Mouse (Mus musculus): ENCODE data around the gene Arnt. TPM values are rescaled to one million over a fixed set of nuclear protein-coding genes. Genes with fewer than 3 reads are reported as not detected.
A peak's percentile ranks its signal among the peaks of the same experiment; 100 is the strongest.

Arnt gene
- polyA plus RNA-seq, 1 experiment from 2014 or later = 25.9 TPM

DNA sequence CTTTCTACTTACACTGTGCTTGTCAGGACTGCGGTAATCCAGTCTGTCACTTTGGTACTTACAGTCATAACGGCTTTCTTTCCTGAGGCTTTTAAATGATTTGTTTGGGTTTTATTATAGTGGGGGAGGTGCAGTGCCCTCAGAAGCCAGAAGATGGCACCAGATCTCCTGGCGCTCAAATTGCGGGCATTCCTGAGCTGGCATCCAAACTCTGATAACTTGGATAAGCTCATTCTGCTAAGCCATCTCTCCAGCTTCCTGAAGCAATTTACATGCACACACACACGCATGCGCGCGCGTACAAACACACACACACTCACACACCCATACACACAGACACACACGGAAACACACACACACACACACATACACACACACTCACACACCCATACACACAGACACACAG is 83.3 kb downstream of the Arnt start:
- Histone ChIP-seq H3K4me3 (no peak overlapping the region), H3K27me3 (no peaks in the 10 kb centered on the region), H3K9me3 (no peaks in the 10 kb centered on the region), H3K27ac (replicated peaks) (0 out of 2 replicates have a peak overlapping the region, but pooled peaks have one; percentile 38), H3K4me1 (0 out of 2 replicates have a peak, but pooled peaks cover 2% of the 10 kb centered on the region), H3K36me3 (no peaks in the 10 kb centered on the region), H3K4me2 (replicated peaks) (no peak overlapping the region), H3K9ac (replicated peaks) (no peak overlapping the region)
- WGBS = 21% methylated on average over 10 of the region's 10 CpGs
- peak; percentile 79 for ATAC-seq (replicated peaks)

DNA sequence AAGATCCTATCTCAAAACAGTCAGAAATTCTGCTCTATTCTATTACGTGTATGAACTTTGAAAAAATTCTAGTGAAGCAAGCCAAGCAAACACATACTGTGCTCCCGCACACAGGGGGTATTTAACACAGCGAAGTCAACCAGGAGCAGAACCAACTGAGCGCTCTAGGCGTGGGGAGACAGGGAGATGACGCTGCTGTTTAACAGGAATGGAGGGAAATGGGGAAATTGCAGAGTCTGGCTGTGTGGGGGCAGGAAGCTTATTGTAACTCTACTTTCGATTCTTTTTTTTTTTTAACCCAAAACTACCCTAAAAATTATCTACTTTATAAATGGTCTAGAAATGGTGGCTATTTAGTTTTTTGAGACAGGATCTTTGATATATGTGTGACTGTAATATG is 84.7 kb downstream of the Arnt start:
- no peak overlapping the region for H3K9ac ChIP-seq (replicated peaks)
- no peaks in the 10 kb centered on the region for H3K27me3 ChIP-seq
- H3K4me2 ChIP-seq (replicated peaks) = no peak overlapping the region
- no peak overlapping the region for H3K27ac ChIP-seq (replicated peaks)
- ATAC-seq (replicated peaks) = no peak
- H3K4me1 ChIP-seq = 0 out of 2 replicates have a peak, but pooled peaks cover 2% of the 10 kb centered on the region
- WGBS = 89% methylated on average over 7 of the region's 7 CpGs
- no peak overlapping the region for H3K4me3 ChIP-seq
- H3K9me3 ChIP-seq = no peaks in the 10 kb centered on the region
- H3K36me3 ChIP-seq = no peaks in the 10 kb centered on the region

DNA sequence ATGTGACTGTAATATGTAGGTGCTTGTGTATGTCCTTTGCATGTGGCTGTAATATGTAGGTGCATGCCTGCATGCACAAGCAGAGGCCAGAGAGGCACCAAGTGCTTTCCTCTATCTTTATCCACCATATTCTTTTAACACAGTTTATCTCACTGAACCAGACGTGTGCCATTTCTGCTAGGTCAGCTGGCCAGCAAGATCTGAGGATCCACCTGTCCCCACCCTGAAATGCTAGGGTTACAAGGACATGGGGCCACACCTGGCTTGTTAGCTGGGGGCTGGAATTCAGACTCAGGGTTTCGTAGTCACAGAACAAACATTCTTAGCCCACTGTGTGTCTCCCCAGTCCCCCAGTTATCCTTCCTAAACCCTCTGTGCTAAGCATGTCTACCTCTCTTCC is 85.1 kb downstream of the Arnt start:
- Histone ChIP-seq H3K27me3 (no peaks in the 10 kb centered on the region), H3K9me3 (no peaks in the 10 kb centered on the region), H3K36me3 (no peaks in the 10 kb centered on the region), H3K27ac (replicated peaks) (no peak overlapping the region), H3K4me1 (0 out of 2 replicates have a peak, but pooled peaks cover 2% of the 10 kb centered on the region), H3K4me2 (replicated peaks) (no peak overlapping the region), H3K4me3 (no peak overlapping the region), H3K9ac (replicated peaks) (no peak overlapping the region)
- no peak for ATAC-seq (replicated peaks)
- 84% methylated on average over 2 of the region's 2 CpGs for WGBS

DNA sequence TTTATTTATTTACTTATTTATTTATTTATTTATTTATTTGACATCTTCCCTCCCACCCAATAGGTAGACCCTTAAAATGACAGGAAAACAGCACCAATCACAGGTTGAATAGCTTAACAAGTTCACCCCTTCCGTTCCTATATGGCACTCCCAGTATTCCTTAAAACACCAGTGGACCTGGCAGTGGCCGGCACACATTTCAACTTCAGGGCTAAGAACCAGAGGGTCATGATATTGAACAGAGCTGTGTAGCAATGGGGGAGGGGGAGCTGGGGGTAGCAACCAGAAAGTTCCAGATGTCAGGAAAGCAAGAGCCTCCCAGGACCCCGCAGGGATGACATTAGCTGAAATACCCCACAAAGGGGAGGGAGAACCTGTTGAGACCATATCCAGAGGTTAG is 85.9 kb downstream of the Arnt start:
- WGBS = 92% methylated on average over 3 of the region's 3 CpGs
- Histone ChIP-seq H3K4me2 (replicated peaks) (no peak overlapping the region), H3K27ac (replicated peaks) (no peak overlapping the region), H3K9ac (replicated peaks) (no peak overlapping the region), H3K27me3 (no peaks in the 10 kb centered on the region), H3K36me3 (no peaks in the 10 kb centered on the region), H3K9me3 (no peaks in the 10 kb centered on the region), H3K4me1 (0 out of 2 replicates have a peak, but pooled peaks cover 2% of the 10 kb centered on the region), H3K4me3 (no peak overlapping the region)
- ATAC-seq (replicated peaks) = no peak

DNA sequence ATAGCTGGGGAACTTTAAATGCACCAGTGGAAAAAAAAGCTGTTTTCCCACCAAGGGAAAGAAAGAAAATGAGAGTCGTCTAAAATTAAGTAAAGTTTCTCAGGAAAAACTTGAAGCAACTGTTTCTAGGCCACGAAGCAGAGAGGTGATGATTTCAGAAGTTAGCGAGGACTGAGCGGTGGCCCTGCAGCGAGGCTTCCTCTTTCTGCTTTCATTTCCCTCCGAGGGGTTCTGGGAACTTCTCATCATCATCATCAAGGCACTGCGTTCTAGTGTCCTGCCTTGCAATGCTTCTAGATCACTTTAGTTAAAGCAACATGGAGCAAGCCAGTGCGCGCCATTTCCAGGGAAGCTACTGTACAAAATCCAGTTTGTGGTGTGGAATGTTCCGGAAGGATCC is 87.0 kb downstream of the Arnt start:
- H3K36me3 ChIP-seq = no peaks in the 10 kb centered on the region
- H3K27me3 ChIP-seq = no peaks in the 10 kb centered on the region
- 94% methylated on average over 10 of the region's 10 CpGs for WGBS
- no peaks in the 10 kb centered on the region for H3K9me3 ChIP-seq
- ATAC-seq (replicated peaks) = no peak
- no peak overlapping the region for H3K4me3 ChIP-seq
- H3K27ac ChIP-seq (replicated peaks) = no peak overlapping the region
- no peak overlapping the region for H3K4me2 ChIP-seq (replicated peaks)
- 0 out of 2 replicates have a peak, but pooled peaks cover 2% of the 10 kb centered on the region for H3K4me1 ChIP-seq
- H3K9ac ChIP-seq (replicated peaks) = no peak overlapping the region

DNA sequence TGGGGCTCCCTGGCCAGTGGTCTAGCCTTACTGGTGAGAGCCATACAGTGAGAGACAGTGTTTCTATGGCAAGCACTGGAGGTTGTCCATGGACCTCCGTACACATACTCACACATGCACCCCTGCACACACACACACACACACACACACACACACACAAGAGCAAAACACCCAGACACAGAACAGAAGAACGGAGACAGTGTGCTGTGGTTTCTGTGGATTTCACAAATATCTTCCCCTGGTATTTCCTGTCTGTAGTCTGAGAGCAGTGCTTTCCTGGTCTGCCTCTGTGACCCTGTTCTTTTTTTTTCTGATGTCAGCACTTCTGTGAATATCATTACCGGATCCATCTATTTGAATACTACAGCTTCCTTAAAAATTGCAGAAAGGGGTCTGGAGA is 89.5 kb downstream of the Arnt start:
- WGBS = 88% methylated on average over 3 of the region's 3 CpGs
- H3K9me3 ChIP-seq = no peaks in the 10 kb centered on the region
- no peak overlapping the region for H3K4me3 ChIP-seq
- H3K9ac ChIP-seq (replicated peaks) = no peak overlapping the region
- no peak overlapping the region for H3K4me2 ChIP-seq (replicated peaks)
- H3K27ac ChIP-seq (replicated peaks) = no peak overlapping the region
- ATAC-seq (replicated peaks) = no peak
- no peaks in the 10 kb centered on the region for H3K36me3 ChIP-seq
- H3K4me1 ChIP-seq = no peaks in the 10 kb centered on the region
- no peaks in the 10 kb centered on the region for H3K27me3 ChIP-seq

DNA sequence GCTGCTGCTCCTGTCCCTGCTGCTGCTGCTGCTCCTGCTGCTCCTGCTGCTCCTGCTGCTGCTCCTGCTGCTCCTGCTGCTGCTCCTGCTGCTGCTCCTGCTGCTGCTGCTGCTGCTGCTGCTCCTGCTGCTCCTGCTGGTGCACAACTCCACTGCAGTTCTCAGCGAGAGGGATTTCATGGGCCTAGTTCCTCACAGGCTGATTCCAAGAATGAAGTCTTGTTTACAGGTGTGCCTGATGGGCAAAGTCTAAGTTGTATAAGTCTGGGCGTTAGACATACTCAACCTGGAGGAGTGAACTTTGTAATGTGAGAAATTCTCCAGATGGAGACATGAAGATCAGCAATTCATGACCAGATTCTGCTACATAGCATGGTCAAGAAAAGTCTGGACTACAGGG is 90.5 kb downstream of the Arnt start:
- H3K9ac ChIP-seq (replicated peaks) = no peak overlapping the region
- no peaks in the 10 kb centered on the region for H3K4me1 ChIP-seq
- H3K27ac ChIP-seq (replicated peaks) = no peak overlapping the region
- H3K36me3 ChIP-seq = no peaks in the 10 kb centered on the region
- no peaks in the 10 kb centered on the region for H3K9me3 ChIP-seq
- no peak for ATAC-seq (replicated peaks)
- WGBS = 70% methylated on average over 2 of the region's 2 CpGs
- H3K4me3 ChIP-seq = no peak overlapping the region
- H3K27me3 ChIP-seq = no peaks in the 10 kb centered on the region
- no peak overlapping the region for H3K4me2 ChIP-seq (replicated peaks)

DNA sequence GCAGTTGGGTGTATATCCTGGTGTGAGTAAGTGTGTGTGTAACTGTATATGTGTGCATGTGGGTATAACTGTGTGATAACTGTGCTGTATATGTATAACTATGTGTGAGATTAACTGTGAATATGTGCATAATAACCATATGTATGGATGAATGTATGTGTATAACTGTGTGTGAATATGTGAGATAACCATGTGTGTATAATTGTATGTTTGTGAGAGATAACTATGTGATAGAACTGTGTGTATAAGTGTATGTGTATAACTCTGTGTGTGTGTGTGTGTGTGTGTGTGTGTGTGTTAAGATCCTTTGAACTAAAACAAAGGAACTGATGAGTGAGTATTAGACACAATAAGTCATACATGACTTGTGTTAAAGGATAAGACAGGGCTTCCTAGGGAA is 91.9 kb downstream of the Arnt start:
- Histone ChIP-seq H3K27me3 (no peaks in the 10 kb centered on the region), H3K9me3 (no peaks in the 10 kb centered on the region), H3K4me3 (no peak overlapping the region), H3K27ac (replicated peaks) (no peak overlapping the region), H3K9ac (replicated peaks) (no peak overlapping the region), H3K4me1 (no peaks in the 10 kb centered on the region), H3K4me2 (replicated peaks) (no peak overlapping the region), H3K36me3 (no peaks in the 10 kb centered on the region)
- ATAC-seq (replicated peaks) = no peak

DNA sequence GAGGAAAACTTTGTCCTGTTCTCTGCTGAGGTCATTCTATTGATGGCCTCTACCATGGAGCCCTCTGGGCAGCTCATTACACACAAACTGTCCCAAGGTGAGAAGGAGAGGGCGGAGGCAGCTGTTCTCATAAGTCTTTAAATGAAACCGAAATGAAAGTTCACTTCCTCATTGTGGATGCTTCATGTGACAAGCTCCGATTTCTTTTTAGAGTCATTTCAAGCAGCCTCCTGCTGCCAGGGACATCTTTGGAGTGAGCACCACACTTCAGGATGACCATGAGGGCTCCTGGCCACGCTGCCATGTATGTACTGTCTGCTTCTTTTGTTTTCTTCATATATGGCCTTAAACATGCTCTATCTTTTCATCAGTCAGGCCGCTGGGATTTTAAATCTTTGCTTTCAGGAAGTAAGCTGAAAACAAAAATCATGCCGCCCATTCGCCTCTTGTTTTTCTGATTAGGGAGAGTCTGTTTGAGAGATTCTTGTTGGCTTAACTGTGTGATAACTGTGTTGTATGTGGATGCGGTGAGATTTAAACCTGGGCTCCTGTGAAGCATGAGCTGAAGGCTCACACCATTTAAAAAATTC is 92.5 kb downstream of the Arnt start, which contains the start of gene Ctss:
Ctss (plus strand) TSS at position 165 of the 590 bp plus-strand sequence.
- Histone ChIP-seq H3K4me1 (no peaks in the 10 kb centered on the region), H3K4me2 (replicated peaks) (no peak within 1 kb of the TSS), H3K27ac (replicated peaks) (no peak within 1 kb of the TSS), H3K4me3 (no peak within 1 kb of the TSS), H3K36me3 (no peaks in the 10 kb centered on the region), H3K27me3 (no peaks in the 10 kb centered on the region), H3K9ac (replicated peaks) (no peak within 1 kb of the TSS), H3K9me3 (no peaks in the 10 kb centered on the region)
- no peak for ATAC-seq (replicated peaks)
- WGBS = 89% methylated on average over 8 of the region's 8 CpGs

DNA sequence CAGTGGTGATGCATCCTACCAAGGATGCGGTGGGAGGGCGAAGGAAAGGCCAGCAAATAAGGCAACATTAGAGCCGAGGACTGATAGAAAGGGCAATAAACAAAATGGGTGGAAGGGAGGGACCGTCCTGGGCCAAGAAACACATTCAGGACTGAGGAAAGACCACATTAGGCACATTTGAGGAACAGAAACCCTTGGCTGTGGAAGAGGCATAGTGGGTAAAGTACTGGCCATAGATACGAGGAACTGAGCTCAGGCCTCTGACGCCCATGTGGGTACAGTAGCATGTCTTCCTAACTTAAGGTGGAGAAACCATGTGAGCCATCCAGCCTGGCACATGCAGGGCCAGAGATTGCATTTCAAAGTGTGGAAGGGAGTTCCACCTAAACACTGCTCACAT is 95.6 kb downstream of the Arnt start:
- WGBS = 88% methylated on average over 6 of the region's 6 CpGs
- ATAC-seq (replicated peaks) = no peak
- no peak overlapping the region for H3K4me3 ChIP-seq
- no peak overlapping the region for H3K9ac ChIP-seq (replicated peaks)
- no peaks in the 10 kb centered on the region for H3K4me1 ChIP-seq
- no peaks in the 10 kb centered on the region for H3K36me3 ChIP-seq
- H3K27ac ChIP-seq (replicated peaks) = no peak overlapping the region
- no peak overlapping the region for H3K4me2 ChIP-seq (replicated peaks)
- no peaks in the 10 kb centered on the region for H3K9me3 ChIP-seq
- H3K27me3 ChIP-seq = no peaks in the 10 kb centered on the region

DNA sequence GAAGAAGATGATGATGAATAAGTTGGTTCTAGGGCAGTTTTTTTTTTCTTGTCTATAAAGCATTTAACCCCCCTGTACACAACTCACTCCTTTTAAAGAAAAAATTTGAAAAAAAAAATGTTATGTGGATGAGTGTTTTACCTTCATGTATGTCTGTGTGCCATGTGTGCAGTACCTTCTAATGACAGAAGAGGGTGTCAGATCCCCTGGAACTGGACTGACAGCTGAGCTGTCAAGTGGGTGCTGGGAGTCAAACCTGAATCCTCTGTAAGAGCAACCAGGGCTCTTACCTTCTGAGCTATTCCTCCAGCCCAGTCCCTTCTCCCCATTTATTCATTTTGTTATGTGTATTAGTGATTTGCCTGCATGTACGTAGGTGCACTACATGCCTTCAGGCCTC is 96.8 kb downstream of the Arnt start:
- WGBS = 88% methylated on average over 1 of the region's 1 CpGs
- no peak overlapping the region for H3K9ac ChIP-seq (replicated peaks)
- no peak for ATAC-seq (replicated peaks)

DNA sequence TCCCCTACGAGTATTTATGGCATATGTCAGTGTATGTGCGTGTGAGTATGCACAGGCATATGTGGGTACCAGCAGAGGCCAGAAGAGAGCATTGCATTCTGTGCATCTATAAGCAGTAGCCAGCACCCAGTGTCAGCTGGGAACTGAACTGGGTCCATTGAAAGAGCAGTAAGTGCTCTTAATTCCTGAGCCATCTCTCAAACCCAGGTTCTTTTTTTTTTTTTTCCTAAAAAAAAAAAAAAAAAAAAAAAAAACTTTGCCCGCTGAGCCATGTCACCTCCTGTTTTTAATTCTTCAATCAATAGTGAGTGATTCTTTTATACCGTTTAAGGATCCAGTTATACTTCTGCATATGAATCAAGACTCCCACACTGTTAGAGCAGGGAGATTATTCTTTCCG is 99.2 kb downstream of the Arnt start:
- no peak overlapping the region for H3K9ac ChIP-seq (replicated peaks)
- no peak for ATAC-seq (replicated peaks)
- H3K9me3 ChIP-seq = no peaks in the 10 kb centered on the region
- H3K36me3 ChIP-seq = no peaks in the 10 kb centered on the region
- no peaks in the 10 kb centered on the region for H3K27me3 ChIP-seq
- no peaks in the 10 kb centered on the region for H3K4me1 ChIP-seq
- 88% methylated on average over 5 of the region's 5 CpGs for WGBS
- no peak overlapping the region for H3K4me3 ChIP-seq
- H3K27ac ChIP-seq (replicated peaks) = no peak overlapping the region
- H3K4me2 ChIP-seq (replicated peaks) = no peak overlapping the region

More for the DNA sequence above, 96.8 kb downstream of the Arnt start:
- no peaks in the 10 kb centered on the region for H3K36me3 ChIP-seq
- H3K4me3 ChIP-seq = no peak overlapping the region
- no peaks in the 10 kb centered on the region for H3K4me1 ChIP-seq
- H3K27ac ChIP-seq (replicated peaks) = no peak overlapping the region
- H3K9me3 ChIP-seq = no peaks in the 10 kb centered on the region
- no peak overlapping the region for H3K4me2 ChIP-seq (replicated peaks)
- no peaks in the 10 kb centered on the region for H3K27me3 ChIP-seq

DNA sequence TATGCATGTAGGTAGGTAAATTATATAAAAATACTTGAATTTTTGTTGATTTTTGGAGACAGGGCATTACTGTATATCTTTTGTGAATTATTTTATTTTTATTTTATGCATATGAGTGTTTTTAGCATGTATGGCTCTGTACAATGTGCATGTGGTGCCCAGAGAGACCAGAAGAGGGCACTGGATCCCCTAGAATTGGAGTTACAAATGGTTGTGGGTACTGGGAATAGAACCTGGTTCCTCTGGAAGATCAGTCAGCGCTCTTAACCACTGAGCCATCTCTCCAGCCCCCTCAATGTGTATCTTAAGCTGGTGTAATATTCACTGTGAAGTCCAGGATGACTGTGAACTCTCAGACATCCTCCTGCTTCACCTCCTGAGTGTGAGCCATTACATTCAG is 100.7 kb downstream of the Arnt start:
- Histone ChIP-seq H3K27me3 (no peaks in the 10 kb centered on the region), H3K4me3 (no peak overlapping the region), H3K27ac (replicated peaks) (no peak overlapping the region), H3K4me1 (no peaks in the 10 kb centered on the region), H3K4me2 (replicated peaks) (no peak overlapping the region), H3K9ac (replicated peaks) (no peak overlapping the region), H3K9me3 (no peaks in the 10 kb centered on the region), H3K36me3 (no peaks in the 10 kb centered on the region)
- 91% methylated on average over 1 of the region's 1 CpGs for WGBS
- ATAC-seq (replicated peaks) = no peak

All from forebrain, embryonic 15.5 days (tissue).